Mouse (Mus musculus) cortical plate, adult 2 months (tissue): Measurements from ENCODE around the gene Ears2.

Source experiments
- CTCF ChIP-seq: fragments of 200-500 bp; IDR thresholded peaks from 2 replicates; pipeline ENCODE4 v1.5.1; 2011; ENCODE audit warnings: mild to moderate bottlenecking, control low read depth, low read length; ENCODE audit not compliant: insufficient read depth; ENCODE audit errors: extremely low read depth
- POLR2A ChIP-seq: fragments of 200-500 bp; IDR thresholded peaks from 2 replicates; pipeline ENCODE4 v1.6.1; 2011; ENCODE audit warnings: mild to moderate bottlenecking, low read length, control low read depth; ENCODE audit not compliant: insufficient read depth; ENCODE audit errors: extremely low read depth

DNA sequence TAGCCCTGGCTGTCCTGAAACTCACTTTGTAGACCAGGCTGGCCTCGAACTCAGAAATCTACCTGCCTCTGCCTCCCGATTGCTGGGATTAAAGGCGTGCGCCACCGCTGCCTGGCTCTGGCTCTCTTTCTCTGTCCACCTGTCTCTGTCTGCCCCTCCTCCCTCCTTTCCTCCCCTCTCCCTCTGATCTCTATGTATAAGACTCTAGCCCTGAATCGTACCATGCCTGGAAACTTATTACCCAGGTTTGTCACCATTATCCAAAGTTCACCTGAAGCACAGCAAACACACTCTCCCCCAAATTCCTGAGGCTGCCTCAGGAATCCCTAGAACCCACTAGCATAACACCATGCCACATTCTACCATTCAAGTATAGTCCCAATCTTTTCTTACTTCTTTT, 41.1 kb upstream of the Ears2 start:
- no peak for TF ChIP-seq CTCF
- TF ChIP-seq POLR2A, result no peak
